Comparison of ENCODE assay signal across 25 mouse cellular contexts in the genomic region with DNA sequence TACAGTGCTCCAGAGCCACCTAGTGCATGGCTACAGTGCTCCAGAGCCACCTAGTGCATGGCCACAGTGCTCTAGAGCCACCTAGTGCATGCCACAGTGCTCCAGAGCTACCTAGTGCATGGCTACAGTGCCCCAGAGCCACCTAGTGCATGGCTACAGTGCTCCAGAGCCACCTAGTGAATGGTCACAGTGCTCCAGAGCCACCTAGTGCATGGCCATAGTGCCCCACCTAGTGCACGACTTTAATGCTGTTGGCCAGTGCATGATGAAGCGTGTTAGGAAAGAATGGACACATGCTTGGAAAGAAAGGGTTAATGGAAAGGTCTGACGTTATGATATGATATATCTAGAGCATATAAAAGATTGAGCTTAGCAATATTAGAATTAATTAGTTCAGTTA. TPM values are rescaled to one million over a fixed set of nuclear protein-coding genes. Genes with fewer than 3 reads are reported as not detected.
DNase-seq lines count a peak whose midpoint lies in the region; ATAC-seq and TF ChIP-seq lines count a peak whose summit lies in the region.
"Had no signal": no experiment of that assay in that cellular context is flagged by ENCODE, and none has a peak within 500 bp of the region (broad histone marks: within the 10 kb centered on the region; RNA-seq: fewer than 3 reads in every experiment).

No protein-coding gene starts in this region.

- H3K4me1 ChIP-seq in heart, postnatal 0 days (ENCODE audit: control insufficient read depth, insufficient read depth) = peaks cover 15% of the 10 kb centered on the region
- no peaks in the 10 kb centered on the region for H3K4me1 ChIP-seq in midbrain, postnatal 0 days (ENCODE audit: insufficient read depth, low read length)
- no peaks in the 10 kb centered on the region for H3K4me1 ChIP-seq in midbrain, embryonic 14.5 days (ENCODE audit: control insufficient read depth, insufficient read depth, low read length)
- H3K4me1 ChIP-seq: embryonic facial prominence, embryonic 12.5 days; forebrain, embryonic 12.5 days; hindbrain, embryonic 12.5 days had no signal

- peaks cover 8% of the 10 kb centered on the region for H3K36me3 ChIP-seq in heart, postnatal 0 days (replicated peaks; ENCODE audit: control insufficient read depth, insufficient read depth, low read length)
- peaks cover 10% of the 10 kb centered on the region for H3K36me3 ChIP-seq in midbrain, postnatal 0 days (ENCODE audit: insufficient read depth, low read length)
- peaks cover 30% of the 10 kb centered on the region for H3K36me3 ChIP-seq in midbrain, embryonic 14.5 days (ENCODE audit: control insufficient read depth, insufficient read depth, low read length)
- H3K36me3 ChIP-seq: forebrain, embryonic 12.5 days had no signal

- no peak for ATAC-seq in heart, postnatal 0 days (ENCODE audit: insufficient read depth, low read depth)
- ATAC-seq in midbrain, postnatal 0 days (ENCODE audit: low FRiP score) = no peak
- no peak for ATAC-seq in midbrain, embryonic 14.5 days (ENCODE audit: low FRiP score, low TSS enrichment)
- ATAC-seq: hindbrain, embryonic 16.5 days had no signal

- no peak overlapping the region for H3K27ac ChIP-seq in heart, postnatal 0 days (ENCODE audit: low read depth)
- no peak overlapping the region for H3K27ac ChIP-seq in layer of hippocampus, adult 2 months
- no peak overlapping the region for H3K27ac ChIP-seq in midbrain, postnatal 0 days (ENCODE audit: low read depth, low read length)
- no peak overlapping the region for H3K27ac ChIP-seq in midbrain, embryonic 14.5 days (replicated peaks; ENCODE audit: low read depth, low read length)
- H3K27ac ChIP-seq: embryonic facial prominence, embryonic 12.5 days; forebrain, embryonic 12.5 days; hindbrain, embryonic 12.5 days had no signal

- DNase-seq in heart, postnatal 0 days (ENCODE audit: low spot score) = no peak
- DNase-seq in heart, adult 9 months (ENCODE audit: low spot score in 2 of 2) = no peak
- no peak for DNase-seq in layer of hippocampus, adult 2 months (ENCODE audit: low spot score in 2 of 2)
- DNase-seq in layer of hippocampus, postnatal 14 days (ENCODE audit: low spot score in 2 of 2) = no peak
- DNase-seq in midbrain, postnatal 0 days (ENCODE audit: low spot score) = no peak
- no peak for DNase-seq in midbrain, embryonic 14.5 days
- DNase-seq in adrenal gland, adult (ENCODE audit: inconsistent age in 2 of 2, low spot score in 1 of 2) = no peak
- DNase-seq: adrenal gland, postnatal 10 days; cerebellum, adult 11-12 months; cerebellum, adult 9-10 months; cerebellum, postnatal 25 days; gastrocnemius, postnatal 14 days; heart, postnatal 36 days had no signal

- TF ChIP-seq CTCF in heart, postnatal 0 days (IDR thresholded peaks at IDR 0.05; ENCODE audit: low read depth) = peak; percentile 29; the same call in 1 of the 2 replicates
- peak; percentile 26; the same call in 1 of the 2 replicates for TF ChIP-seq CTCF in layer of hippocampus, adult 2 months (conservative IDR thresholded peaks at IDR 0.05)
- peak; percentile 54 for TF ChIP-seq CTCF in midbrain, postnatal 0 days (IDR thresholded peaks at IDR 0.05)

- no peaks in the 10 kb centered on the region for H3K27me3 ChIP-seq in heart, postnatal 0 days (ENCODE audit: control insufficient read depth, insufficient read depth, low read length)
- H3K27me3 ChIP-seq in midbrain, postnatal 0 days (ENCODE audit: insufficient read depth, low read length) = no peaks in the 10 kb centered on the region
- H3K27me3 ChIP-seq in midbrain, embryonic 14.5 days (ENCODE audit: control insufficient read depth, insufficient read depth, low read length) = no peaks in the 10 kb centered on the region
- H3K27me3 ChIP-seq: embryonic facial prominence, embryonic 12.5 days; forebrain, embryonic 12.5 days; heart, embryonic 12.5 days; hindbrain, embryonic 12.5 days had no signal

- H3K9me3 ChIP-seq in heart, postnatal 0 days (replicated peaks; ENCODE audit: control insufficient read depth, low read length) = no peaks in the 10 kb centered on the region
- H3K9me3 ChIP-seq in midbrain, postnatal 0 days (ENCODE audit: low read length) = no peaks in the 10 kb centered on the region
- H3K9me3 ChIP-seq in midbrain, embryonic 14.5 days (ENCODE audit: control insufficient read depth, low read length) = no peaks in the 10 kb centered on the region
- H3K9me3 ChIP-seq: embryonic facial prominence, embryonic 12.5 days; forebrain, embryonic 12.5 days; G1E; heart, embryonic 12.5 days; hindbrain, embryonic 12.5 days had no signal

- WGBS in heart, postnatal 0 days = 74% methylated on average over 3 of the region's 3 CpGs
- WGBS in midbrain, postnatal 0 days = 77% methylated on average over 3 of the region's 3 CpGs
- 84% methylated on average over 3 of the region's 3 CpGs for WGBS in midbrain, embryonic 14.5 days

- TF ChIP-seq EP300 in heart, postnatal 0 days (IDR thresholded peaks at IDR 0.05; ENCODE audit: low read depth) = no peak

- no peak overlapping the region for H3K4me3 ChIP-seq in heart, postnatal 0 days (ENCODE audit: low read depth, low read length)
- H3K4me3 ChIP-seq in layer of hippocampus, adult 2 months = no peak overlapping the region
- H3K4me3 ChIP-seq in midbrain, postnatal 0 days (ENCODE audit: low read depth, low read length) = no peak overlapping the region
- no peak overlapping the region for H3K4me3 ChIP-seq in midbrain, embryonic 14.5 days (replicated peaks; ENCODE audit: low read depth, low read length)
- H3K4me3 ChIP-seq: embryonic facial prominence, embryonic 12.5 days; forebrain, embryonic 12.5 days; heart, embryonic 12.5 days; hindbrain, embryonic 12.5 days had no signal

- no peak overlapping the region for H3K9ac ChIP-seq in heart, postnatal 0 days (replicated peaks; ENCODE audit: low read depth, low read length)
- H3K9ac ChIP-seq in midbrain, postnatal 0 days (replicated peaks; ENCODE audit: low read length, poor library complexity, severe bottlenecking) = no peak overlapping the region
- no peak overlapping the region for H3K9ac ChIP-seq in midbrain, embryonic 14.5 days (replicated peaks; ENCODE audit: low read length)
- H3K9ac ChIP-seq: embryonic facial prominence, embryonic 12.5 days; forebrain, embryonic 12.5 days; heart, embryonic 12.5 days; hindbrain, embryonic 12.5 days had no signal

- no peak overlapping the region for H3K4me2 ChIP-seq in heart, postnatal 0 days (ENCODE audit: low read depth, low read length)
- H3K4me2 ChIP-seq in midbrain, postnatal 0 days (ENCODE audit: low read depth, low read length, poor library complexity, severe bottlenecking) = no peak overlapping the region
- H3K4me2 ChIP-seq in midbrain, embryonic 14.5 days (ENCODE audit: low read length) = no peak overlapping the region
- H3K4me2 ChIP-seq: embryonic facial prominence, embryonic 12.5 days; forebrain, embryonic 12.5 days; heart, embryonic 12.5 days; hindbrain, embryonic 12.5 days had no signal

RNA-seq across cellular contexts. Expression of a gene that starts 14.6 kb away (rescaled TPM):
- total RNA-seq in heart, postnatal 0 days (2014; rRNA removed; ENCODE audit: low replicate concordance) = 16.8 and 20.1 TPM in 2 replicates
- polyA plus RNA-seq in heart, postnatal 0 days (2015; fragmentation: Nextera tagmentation; extraction: Ambion mirVana) = 23.3 and 28.2 TPM in 2 replicates
- 1 to 10 TPM; 3.6 to 3.9 TPM for total RNA-seq in layer of hippocampus, adult 2 months (2021)
- 1 to 10 TPM; 4.8 to 5.2 TPM for total RNA-seq in layer of hippocampus, postnatal 14 days (2021)
- total RNA-seq in midbrain, postnatal 0 days (2014; rRNA removed) = 20.2 and 22.9 TPM in 2 replicates
- 22.6 and 24.7 TPM in 2 replicates for polyA plus RNA-seq in midbrain, postnatal 0 days (2015; fragmentation: Nextera tagmentation; extraction: Ambion mirVana)
- 16.3 and 17.6 TPM in 2 replicates for polyA plus RNA-seq in midbrain, embryonic 14.5 days (2014; fragmentation: Nextera tagmentation; extraction: Ambion mirVana)

RNA-seq across cellular contexts. Expression of a gene that starts 49.0 kb away (rescaled TPM):
- total RNA-seq in heart, postnatal 0 days (2014; rRNA removed; ENCODE audit: low replicate concordance) = not detected in 2 replicates
- not detected in 2 replicates for polyA plus RNA-seq in heart, postnatal 0 days (2015; fragmentation: Nextera tagmentation; extraction: Ambion mirVana)
- not detected for total RNA-seq in layer of hippocampus, adult 2 months (2021)
- not detected for total RNA-seq in layer of hippocampus, postnatal 14 days (2021)
- not detected in 2 replicates for total RNA-seq in midbrain, postnatal 0 days (2014; rRNA removed)
- polyA plus RNA-seq in midbrain, postnatal 0 days (2015; fragmentation: Nextera tagmentation; extraction: Ambion mirVana) = not detected in 2 replicates
- polyA plus RNA-seq in midbrain, embryonic 14.5 days (2014; fragmentation: Nextera tagmentation; extraction: Ambion mirVana) = not detected in 2 replicates
- total RNA-seq: adrenal gland, postnatal 10 days; gastrocnemius, adult 18-20 months; gastrocnemius, postnatal 14 days; heart, postnatal 36 days had no signal
- polyA plus RNA-seq: cortical plate, adult 2 months; embryonic facial prominence, embryonic 12.5 days; forebrain, embryonic 12.5 days; forebrain, embryonic 16.5 days; G1E; gonadal fat pad, adult 2 months; heart, embryonic 12.5 days; heart, embryonic 16.5 days; hindbrain, embryonic 12.5 days; hindbrain, embryonic 16.5 days; intestine, embryonic 14.5 days had no signal
